In the genomic region with DNA sequence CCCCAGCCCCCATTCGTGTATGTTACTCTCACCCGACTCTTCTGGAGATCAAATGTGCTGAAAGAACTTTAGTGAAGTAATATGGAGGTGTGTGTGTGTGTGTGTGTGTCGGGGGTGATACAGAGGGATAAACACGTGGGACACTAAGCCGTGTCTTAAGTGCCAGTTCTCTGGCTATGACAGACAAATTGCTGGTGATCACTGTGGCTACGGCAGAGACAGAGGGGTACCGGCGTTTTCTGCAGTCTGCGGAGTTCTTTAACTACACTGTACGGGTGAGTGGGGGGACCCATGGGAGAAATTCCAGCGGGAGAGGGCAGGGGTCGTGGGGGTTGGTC, we compare ENCODE assay signal across 8 mouse cellular contexts. TPM values are rescaled to one million over a fixed set of nuclear protein-coding genes. Genes with fewer than 3 reads are reported as not detected.
DNase-seq lines count a peak whose midpoint lies in the region; ATAC-seq and TF ChIP-seq lines count a peak whose summit lies in the region.

A gene (minus strand): TSS at position 88 of the 338 bp plus-strand sequence.

- H3K27me3 ChIP-seq in CH12.LX (replicated peaks): no peaks in the 10 kb centered on the region
- no peaks in the 10 kb centered on the region for H3K27me3 ChIP-seq in limb, embryonic 11.5 days (ENCODE audit: control insufficient read depth, insufficient read depth, low read length)
- H3K27me3 ChIP-seq in neural tube, embryonic 14.5 days (ENCODE audit: control insufficient read depth, insufficient read depth, low read length): no peaks in the 10 kb centered on the region

- in situ Hi-C loops in CH12.LX (cut with MboI; ENCODE audit: low pct_ligation_motif_present, low pct_unique_long_range_greater_than_20kb, low sequenced_read_pairs): no loop called here

- H3K4me2 ChIP-seq in CH12.LX (ENCODE audit: insufficient read depth, low read depth, poor library complexity, severe bottlenecking): peak within 1 kb of the TSS; percentile 78
- peak within 1 kb of the TSS; percentile 79 for H3K4me2 ChIP-seq in limb, embryonic 11.5 days (ENCODE audit: low read depth, severe bottlenecking)
- H3K4me2 ChIP-seq in neural tube, embryonic 14.5 days (ENCODE audit: low read depth, low read length): peak within 1 kb of the TSS; percentile 58

- TF ChIP-seq POLR2A in CH12.LX (IDR thresholded peaks at IDR 0.05; ENCODE audit: low read depth, low read length): no peak
- no peak for TF ChIP-seq POLR2A in embryonic fibroblast, embryonic 13.5 days (IDR thresholded peaks at IDR 0.05; ENCODE audit: low read depth, low read length)

- no peak for TF ChIP-seq RAD21 in CH12.LX (IDR thresholded peaks at IDR 0.05; ENCODE audit: low read depth, low read length)

- peak within 1 kb of the TSS; percentile 80 to 88 (median 82) for H3K4me3 ChIP-seq in CH12.LX (replicated peaks in 1 of 3; ENCODE audit: low read depth in 2 of 3, low read length in 2 of 3, poor library complexity in 1 of 3)
- H3K4me3 ChIP-seq in embryonic fibroblast, embryonic 13.5 days (ENCODE audit: insufficient read depth, low read length): peak within 1 kb of the TSS; percentile 81
- H3K4me3 ChIP-seq in limb, embryonic 11.5 days (ENCODE audit: low read depth, low read length): peak within 1 kb of the TSS; percentile 91
- H3K4me3 ChIP-seq in neural tube, embryonic 14.5 days (ENCODE audit: low read depth, low read length): peak within 1 kb of the TSS; percentile 87

- dilution Hi-C loops in CH12.LX (cut with MboI; ENCODE audit: extremely low pct_ligation_motif_present, extremely low pct_unique_long_range_greater_than_20kb, low sequenced_read_pairs): no loop called here

- peak within 1 kb of the TSS; percentile 93 for H3K9ac ChIP-seq in CH12.LX (ENCODE audit: insufficient read depth, low read depth)
- peak within 1 kb of the TSS; percentile 92 for H3K9ac ChIP-seq in limb, embryonic 11.5 days (ENCODE audit: low read length)
- H3K9ac ChIP-seq in neural tube, embryonic 14.5 days (replicated peaks; ENCODE audit: low read depth, low read length): peak within 1 kb of the TSS; percentile 99

- no peak for TF ChIP-seq EP300 in CH12.LX (IDR thresholded peaks at IDR 0.05; ENCODE audit: low read length)

- peak within 1 kb of the TSS; percentile 20 for H3K27ac ChIP-seq in CH12.LX (ENCODE audit: insufficient read depth, low read depth)
- peak within 1 kb of the TSS; percentile 84 for H3K27ac ChIP-seq in embryonic fibroblast, embryonic 13.5 days (ENCODE audit: insufficient read depth, low read length)
- H3K27ac ChIP-seq in limb, embryonic 11.5 days (replicated peaks; ENCODE audit: low read depth, low read length): peak within 1 kb of the TSS; percentile 97
- peak within 1 kb of the TSS; percentile 94 for H3K27ac ChIP-seq in neural tube, embryonic 14.5 days (ENCODE audit: low read depth, low read length)

- 11% methylated on average over 12 of the region's 12 CpGs for whole genome bisulfite sequencing in limb, embryonic 11.5 days
- WGBS in neural tube, embryonic 14.5 days: under 1% methylated on average over 12 of the region's 12 CpGs

- H3K36me3 ChIP-seq in CH12.LX (replicated peaks in 1 of 2; ENCODE audit: control insufficient read depth in 1 of 2, insufficient read depth in 1 of 2, low read length in 1 of 2): peaks cover 40 to 67% of the 10 kb centered on the region in 2 experiments
- H3K36me3 ChIP-seq in limb, embryonic 11.5 days (ENCODE audit: control insufficient read depth, insufficient read depth, low read length): peaks cover 22% of the 10 kb centered on the region
- H3K36me3 ChIP-seq in neural tube, embryonic 14.5 days (ENCODE audit: control insufficient read depth, insufficient read depth, low read length): peaks cover 31% of the 10 kb centered on the region

- H3K79me2 ChIP-seq in CH12.LX (replicated peaks; ENCODE audit: control insufficient read depth, extremely low read depth, insufficient read depth, poor library complexity, severe bottlenecking): peaks cover 2% of the 10 kb centered on the region; the same call in 1 of the 2 replicates

- intact Hi-C loops in heart, postnatal 10 days (cut with DNase I): no loop called here

- ATAC-seq in limb, embryonic 11.5 days (ENCODE audit: insufficient number of reproducible peaks, low FRiP score, low TSS enrichment, low read depth): no peak
- peak; percentile 6; the same call in 1 of the 2 replicates for ATAC-seq in neural tube, embryonic 14.5 days (ENCODE audit: low read depth)

- no peak for TF ChIP-seq CTCF in CH12.LX (conservative IDR thresholded peaks at IDR 0.05 in 1 of 2, IDR thresholded peaks at IDR 0.05 in 1 of 2; ENCODE audit: low read depth in 2 of 2, low read length in 2 of 2)
- no peak for TF ChIP-seq CTCF in embryonic fibroblast, embryonic 13.5 days (IDR thresholded peaks at IDR 0.05; ENCODE audit: borderline replicate concordance, insufficient read depth, low read length)

- no peaks in the 10 kb centered on the region for H3K9me3 ChIP-seq in CH12.LX (replicated peaks; ENCODE audit: low read length)
- no peaks in the 10 kb centered on the region for H3K9me3 ChIP-seq in limb, embryonic 11.5 days (ENCODE audit: control insufficient read depth, low read length)
- no peaks in the 10 kb centered on the region for H3K9me3 ChIP-seq in neural tube, embryonic 14.5 days (ENCODE audit: control insufficient read depth, low read length)

- peaks cover 5 to 19% of the 10 kb centered on the region in 2 experiments; a peak in 2 of 4 replicates for H3K4me1 ChIP-seq in CH12.LX (ENCODE audit: control insufficient read depth in 1 of 2, insufficient read depth in 2 of 2)
- H3K4me1 ChIP-seq in embryonic fibroblast, embryonic 13.5 days (ENCODE audit: control insufficient read depth, insufficient read depth, low read length): no peaks in the 10 kb centered on the region
- peaks cover 10% of the 10 kb centered on the region; the same call in 1 of the 2 replicates for H3K4me1 ChIP-seq in limb, embryonic 11.5 days (ENCODE audit: control insufficient read depth, insufficient read depth, low read length)
- H3K4me1 ChIP-seq in neural tube, embryonic 14.5 days (ENCODE audit: control insufficient read depth, insufficient read depth, low read length): peaks cover 10% of the 10 kb centered on the region

- DNase-seq in cerebellum, postnatal 10 days: peak; percentile 38 to 43
- DNase-seq in cerebellum, postnatal 4 days (ENCODE audit: low spot score in 2 of 2): no peak
- DNase-seq in CH12.LX (ENCODE audit: extremely low read depth) (peak; percentile 10), adipocyte (ENCODE audit: low spot score) (no peak)
- DNase-seq in heart, postnatal 10 days: peak in 1 of 2 experiments; percentile 23
- no peak for DNase-seq in limb, embryonic 11.5 days (ENCODE audit: low spot score)

TF ChIP-seq in CH12.LX, 34 proteins besides CTCF, POLR2A, EP300 and RAD21:
- TF ChIP-seq USF2 (conservative IDR thresholded peaks at IDR 0.05; ENCODE audit: low read depth, low read length) (no peak), ELF1 (IDR thresholded peaks at IDR 0.05; ENCODE audit: low read depth, low read length) (no peak), E2F4 (IDR thresholded peaks at IDR 0.05; ENCODE audit: insufficient replicate concordance, low read depth, low read length) (no peak), PAX5 (IDR thresholded peaks at IDR 0.05; ENCODE audit: low read length) (no peak), NELFE (IDR thresholded peaks at IDR 0.05; ENCODE audit: low read depth, low read length) (no peak), IRF4 (IDR thresholded peaks at IDR 0.05; ENCODE audit: low read depth, low read length) (no peak)

RNA-seq across cellular contexts. Expression of the gene that starts here (rescaled TPM):
- 60.1 and 67.3 TPM in 2 replicates for total RNA-seq in CH12.LX (2012; rRNA removed)
- 36.8 and 39.6 TPM in 2 replicates for total RNA-seq in CH12.LX (2014; rRNA removed)
- polyA plus RNA-seq in CH12.LX (2012; ENCODE audit: insufficient read length, low read depth): 83.5 and 99.2 TPM in 2 replicates
- polyA plus RNA-seq in embryonic fibroblast, embryonic 13.5 days (2011; ENCODE audit: insufficient read length, low read depth, missing spikeins): 38.5 and 43.5 TPM in 2 replicates
- 10 to 100 TPM; 51.6 to 53.4 TPM for total RNA-seq in heart, postnatal 10 days (2021)
- 104 and 114 TPM in 2 replicates for polyA plus RNA-seq in limb, embryonic 11.5 days (2014; fragmentation: Nextera tagmentation; extraction: Ambion mirVana)
- polyA plus RNA-seq in neural tube, embryonic 14.5 days (2014; fragmentation: Nextera tagmentation; extraction: Ambion mirVana): 115 and 138 TPM in 2 replicates

Comparison
In these comparisons a context has a peak if more than half of its experiments do, and no peak if none do; other contexts are left out.
1. DNase-seq: peak in cerebellum, postnatal 10 days (2 of 2) and CH12.LX (single experiment); none in cerebellum, postnatal 4 days (0 of 2), limb, embryonic 11.5 days (single experiment) and adipocyte (single experiment).
2. H3K27ac ChIP-seq: peak in every context shown above with its lines; median percentile 97 in limb, embryonic 11.5 days; 94 in neural tube, embryonic 14.5 days; 84 in embryonic fibroblast, embryonic 13.5 days; 20 in CH12.LX.
3. Peak in every context shown above with its lines, with median percentiles within 50 percentile points of each other: H3K4me2 ChIP-seq, H3K4me3 ChIP-seq and H3K9ac ChIP-seq.